Mouse (Mus musculus): Measurements from ENCODE around the gene Med14.

Gene Med14

DNA sequence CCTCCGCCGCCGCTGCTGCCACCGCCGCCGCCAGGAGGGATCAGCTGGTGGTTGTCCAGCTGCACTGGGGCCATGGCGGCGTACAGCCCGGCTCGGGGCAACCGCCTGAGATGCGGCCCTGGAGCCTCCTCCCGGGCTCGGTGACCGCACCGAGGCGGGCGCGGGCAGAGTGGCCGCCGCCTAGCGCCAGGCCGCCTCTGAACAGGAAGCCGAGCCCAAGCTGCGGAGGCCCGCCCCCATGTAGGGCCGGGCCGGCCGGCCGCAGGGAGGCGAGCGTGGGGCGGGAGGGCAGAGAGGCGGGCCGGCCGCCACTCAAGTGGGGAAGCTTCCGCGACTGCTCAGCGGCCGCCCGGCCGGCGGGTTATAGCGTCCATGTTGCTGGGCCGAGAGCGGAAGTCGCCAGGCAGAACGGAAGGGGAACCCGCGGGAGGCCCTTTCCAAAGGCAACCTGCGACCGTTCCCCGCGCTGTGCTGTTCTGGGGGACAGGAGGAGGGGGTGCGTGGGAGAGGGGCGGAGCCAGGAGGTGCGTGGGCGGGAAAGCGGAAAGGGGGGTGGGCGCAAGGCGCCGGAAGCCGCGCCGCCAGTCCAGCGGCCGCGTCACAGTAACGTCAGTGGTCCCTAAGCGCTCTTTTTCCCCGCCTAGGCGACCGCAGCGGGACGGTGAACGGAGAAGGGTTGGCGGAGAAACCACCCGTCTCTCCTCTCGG lies at the start of gene Med14:
TSS of gene Med14 (minus strand) at position 448 of the 708 bp plus-strand sequence.
- peak; percentile 88 to 89 for DNase-seq (ENCODE audit: low spot score in 2 of 2)

DNA sequence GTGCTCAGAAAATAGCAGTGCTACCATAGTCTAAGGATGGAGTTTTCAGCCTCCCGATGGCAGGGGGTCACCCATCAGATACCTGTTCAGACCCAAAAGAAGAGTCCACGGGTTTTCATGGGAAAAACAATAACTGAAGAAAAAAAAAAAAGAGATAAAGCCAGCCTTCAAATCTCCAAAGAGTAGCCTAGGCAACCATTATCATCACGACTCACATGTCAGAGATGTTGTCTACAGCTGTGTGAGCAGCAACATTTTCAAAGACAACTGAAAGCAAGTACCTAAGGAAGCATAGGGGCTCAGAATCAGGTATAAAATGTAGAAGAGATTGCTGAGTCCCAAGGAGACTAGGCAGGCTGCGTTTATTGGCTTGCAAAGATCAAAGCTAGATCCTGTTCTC lies 38.7 kb upstream of the Med14 start:
- DNase-seq (ENCODE audit: low spot score in 2 of 2) = no peak

DNA sequence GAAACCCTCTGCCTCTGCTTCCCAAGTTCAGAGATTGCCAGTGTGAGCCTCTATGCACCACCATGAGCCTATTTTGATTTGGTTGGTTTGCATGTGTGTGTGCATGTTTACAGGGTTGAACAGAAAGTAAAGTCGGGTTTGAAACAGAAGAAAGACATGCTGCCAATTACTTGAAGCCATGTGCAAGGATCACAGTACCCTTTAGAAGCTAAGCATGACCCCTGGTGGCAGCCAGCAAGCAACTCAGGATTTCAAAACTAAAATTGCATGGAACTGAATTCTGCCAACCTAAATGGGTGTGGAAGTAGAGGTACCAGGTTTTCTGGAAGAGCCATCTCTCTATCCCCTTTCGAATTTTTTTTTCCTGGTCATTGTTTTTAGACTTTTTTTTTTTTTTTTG lies 33.0 kb upstream of the Med14 start:
- peak; percentile 6 to 22 for DNase-seq (ENCODE audit: low spot score in 2 of 2)

DNA sequence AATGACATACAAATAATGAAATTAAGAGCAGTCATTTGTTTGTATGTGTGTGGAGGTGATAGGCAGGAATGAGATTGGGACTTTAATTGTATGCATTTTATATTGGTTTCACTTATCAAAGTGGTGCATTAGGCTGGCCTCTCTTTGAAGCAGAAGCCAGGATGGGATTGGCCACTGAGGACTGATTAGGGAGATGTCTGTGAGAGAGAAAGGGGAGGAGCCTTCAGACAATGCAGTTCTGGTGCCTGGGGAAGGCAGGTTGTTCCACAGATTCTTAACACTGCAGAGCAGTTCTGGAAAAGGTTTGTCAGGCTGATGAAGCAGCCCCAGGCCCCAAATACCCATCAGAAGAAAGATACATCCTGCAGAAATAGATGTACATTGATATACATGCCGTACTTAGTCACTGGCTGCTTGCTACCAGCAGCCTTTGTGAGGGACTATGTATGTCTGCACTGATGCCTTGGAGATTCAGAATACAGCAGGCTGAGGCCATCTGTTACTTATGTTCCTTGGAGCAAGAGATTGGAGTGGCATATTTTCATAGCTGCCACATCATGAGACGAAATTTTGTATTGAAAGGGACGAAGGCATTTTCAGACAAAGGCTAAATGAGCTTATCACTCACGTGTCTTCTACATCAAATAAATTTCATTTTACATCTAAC lies 29.9 kb upstream of the Med14 start:
- no peak for DNase-seq (ENCODE audit: low spot score in 2 of 2)

DNA sequence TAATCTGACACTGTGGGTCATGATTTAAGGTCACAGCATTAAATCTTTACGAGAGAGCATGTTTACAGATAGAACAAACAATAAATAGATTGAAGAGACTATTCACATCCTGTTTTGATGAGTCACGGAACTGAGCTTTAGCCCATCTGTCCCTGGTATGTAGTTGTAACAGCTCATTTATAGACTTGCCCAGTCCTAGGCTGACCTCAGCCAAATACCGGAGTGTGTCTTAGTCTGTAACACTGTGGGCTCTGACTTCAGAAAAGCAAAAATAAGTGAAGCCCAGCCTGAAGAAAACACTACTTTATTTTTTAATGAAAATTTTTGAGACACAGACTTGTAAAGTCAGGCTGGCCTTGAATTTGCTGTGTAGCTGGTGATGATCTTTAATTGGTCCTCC lies 11.4 kb upstream of the Med14 start:
- DNase-seq (ENCODE audit: low spot score in 2 of 2) = no peak

DNA sequence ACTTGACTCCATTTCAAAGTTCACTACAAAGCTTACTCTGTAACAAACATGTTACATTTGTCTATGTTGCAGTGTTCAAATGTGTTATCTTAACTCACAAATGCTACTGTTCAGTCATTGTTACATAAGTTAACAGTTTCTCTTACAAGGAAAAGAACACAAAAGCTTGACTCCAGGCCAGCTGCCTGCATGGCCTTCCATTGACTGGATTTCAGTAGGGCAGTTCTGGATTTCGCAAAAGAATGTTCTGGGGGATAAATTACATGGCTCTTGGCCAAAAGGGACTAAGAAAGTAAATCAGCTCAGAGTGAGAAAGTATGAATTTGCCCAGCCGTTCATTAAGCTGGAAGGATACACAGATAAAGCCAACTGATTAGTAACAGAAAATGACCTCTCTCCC lies 9.7 kb upstream of the Med14 start:
- no peak for DNase-seq (ENCODE audit: low spot score in 2 of 2)

DNA sequence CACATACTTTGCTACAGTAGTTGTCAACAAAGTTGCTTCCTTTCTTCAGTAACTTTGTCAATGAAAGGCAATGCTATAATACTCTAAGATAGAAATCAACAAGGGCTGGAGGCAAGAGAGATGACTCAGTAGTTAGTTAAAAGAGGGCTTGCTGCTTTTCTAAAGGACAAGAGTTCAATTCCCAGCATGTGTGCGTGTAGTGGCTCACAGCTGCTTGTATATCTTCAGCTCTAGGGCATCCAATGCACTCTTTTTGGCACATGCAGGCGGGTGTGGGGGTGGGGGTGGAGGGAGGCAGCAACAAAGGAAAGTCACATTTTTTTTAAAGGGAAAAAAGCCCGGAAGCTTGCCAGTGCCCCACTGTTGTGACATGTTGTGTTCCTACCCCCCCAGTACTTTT lies 6.7 kb upstream of the Med14 start:
- DNase-seq (ENCODE audit: low spot score in 2 of 2) = no peak

DNA sequence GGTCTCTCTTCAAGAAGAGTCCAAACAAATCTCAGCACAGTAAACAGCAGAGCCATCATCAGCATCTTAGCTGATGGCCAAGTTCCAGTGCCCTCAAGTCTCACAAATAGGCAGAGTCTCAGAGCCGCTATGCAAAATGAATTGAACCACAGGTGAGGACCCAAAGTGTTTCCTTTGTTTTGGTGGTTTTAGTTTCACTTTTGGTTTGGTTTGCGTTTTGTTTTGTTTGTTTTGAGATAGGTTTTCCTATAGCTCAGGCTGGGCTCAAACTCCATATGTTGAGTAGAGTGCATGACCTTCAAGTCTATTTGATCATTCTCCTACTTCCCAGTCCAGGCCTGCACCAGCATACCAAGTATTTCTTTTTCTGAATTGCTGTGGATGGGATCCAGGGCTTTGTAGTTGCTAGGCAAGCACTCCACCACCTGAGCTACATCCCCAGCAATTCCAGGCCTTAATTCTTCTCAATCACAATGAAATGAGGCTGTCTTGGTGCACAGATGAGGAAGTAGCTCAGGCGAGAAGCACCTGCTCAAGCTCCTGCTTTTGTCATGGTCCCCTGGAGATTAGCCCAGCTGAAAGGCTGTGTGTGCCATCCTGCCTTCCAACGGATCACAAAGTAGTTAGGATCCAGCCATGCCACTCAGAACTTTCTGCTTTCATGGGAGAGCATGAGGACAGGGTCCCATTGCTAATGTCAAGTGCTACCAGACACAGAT lies 5.1 kb upstream of the Med14 start:
- DNase-seq (ENCODE audit: low spot score in 2 of 2) = peak; percentile 16 to 24

DNA sequence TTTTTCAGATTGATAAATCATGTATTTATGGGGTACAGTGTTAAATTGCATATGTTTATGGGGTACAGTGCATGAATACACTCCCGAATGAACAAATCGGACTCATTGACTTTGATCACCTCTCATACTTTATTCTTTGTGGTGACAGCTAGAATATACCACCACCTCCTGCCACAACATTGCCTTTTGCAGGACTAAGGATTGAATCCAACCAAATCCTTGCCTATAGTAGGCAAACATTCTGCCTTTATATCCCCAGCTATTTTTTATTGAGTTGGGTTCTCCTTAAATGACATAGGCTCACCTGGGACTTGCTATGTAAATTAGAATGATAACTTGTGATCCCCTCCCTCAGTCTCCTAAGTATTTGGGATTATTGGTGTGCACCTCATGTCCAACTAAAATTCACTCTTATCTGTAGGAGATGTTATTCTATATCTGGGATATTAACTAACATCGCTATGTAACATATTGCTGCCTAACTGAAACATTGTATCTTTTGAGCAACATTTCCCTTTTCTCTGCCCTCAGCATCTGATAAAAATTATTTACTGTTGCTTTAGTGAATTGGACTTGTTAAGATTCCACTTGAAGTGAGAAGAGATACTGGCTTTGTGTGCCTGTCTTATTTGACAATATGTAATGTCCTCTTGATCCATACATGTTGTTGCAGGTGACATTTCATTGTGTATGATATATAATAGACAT lies 1.4 kb upstream of the Med14 start:
- no peak for DNase-seq (ENCODE audit: low spot score in 2 of 2)

DNA sequence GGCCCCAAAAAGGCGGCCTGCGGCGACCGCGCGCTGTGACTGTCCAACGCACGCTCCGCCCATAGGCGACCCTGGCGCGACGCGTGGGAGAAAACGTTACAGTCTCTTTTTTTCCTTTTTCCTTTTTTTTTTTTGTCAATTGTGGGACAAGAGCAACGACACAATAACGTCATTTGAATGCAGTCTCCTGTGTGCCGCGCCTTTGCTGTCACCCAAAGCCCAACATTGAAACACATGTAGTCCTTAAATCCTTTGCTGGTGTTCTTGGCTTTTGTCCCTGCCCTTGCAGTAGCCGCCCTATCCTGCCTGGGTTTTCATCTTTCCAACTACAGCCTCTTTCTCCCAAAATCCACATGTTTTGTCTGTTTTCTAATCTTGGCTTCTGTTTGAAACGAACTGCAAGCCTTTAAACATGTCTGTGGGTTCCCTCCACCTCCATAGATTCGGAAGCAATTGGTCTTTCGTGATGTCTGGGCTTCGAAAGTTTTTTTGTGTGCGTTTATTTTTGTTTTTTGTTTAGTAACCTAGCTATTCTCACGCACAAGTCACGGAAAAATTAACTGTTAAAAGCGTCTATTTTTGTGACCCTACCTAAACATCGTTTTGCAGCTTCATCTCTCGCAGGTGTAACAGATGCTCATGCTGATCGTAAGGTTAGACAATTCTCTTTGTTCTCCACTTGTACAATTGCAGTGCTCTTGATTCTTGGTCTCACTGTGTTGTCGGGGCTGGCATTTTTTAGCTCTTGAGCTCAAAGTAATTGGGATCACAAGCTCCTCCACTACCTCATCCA lies 657 bp upstream of the Med14 start:
- no peak for DNase-seq (ENCODE audit: low spot score in 2 of 2)

DNA sequence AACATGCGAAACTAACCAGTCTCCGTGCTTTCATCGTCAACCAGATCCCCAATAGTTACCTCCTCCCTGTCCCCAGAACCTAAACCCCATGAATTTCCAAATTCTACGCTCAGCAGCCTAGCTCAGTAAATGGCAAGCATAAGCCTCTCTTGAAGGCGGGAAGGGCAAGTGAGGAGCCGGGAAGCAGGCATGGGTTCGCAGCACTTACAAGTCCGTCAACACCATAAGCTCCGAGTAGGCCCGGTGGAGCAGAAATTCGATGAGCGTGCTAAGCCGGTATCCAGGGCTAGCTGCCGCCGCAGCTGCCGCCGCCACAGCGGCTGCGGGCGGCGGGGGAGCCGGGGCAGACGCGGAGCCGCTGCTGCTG lies 631 bp downstream of the Med14 start:
- no peak for DNase-seq (ENCODE audit: low spot score in 2 of 2)

DNA sequence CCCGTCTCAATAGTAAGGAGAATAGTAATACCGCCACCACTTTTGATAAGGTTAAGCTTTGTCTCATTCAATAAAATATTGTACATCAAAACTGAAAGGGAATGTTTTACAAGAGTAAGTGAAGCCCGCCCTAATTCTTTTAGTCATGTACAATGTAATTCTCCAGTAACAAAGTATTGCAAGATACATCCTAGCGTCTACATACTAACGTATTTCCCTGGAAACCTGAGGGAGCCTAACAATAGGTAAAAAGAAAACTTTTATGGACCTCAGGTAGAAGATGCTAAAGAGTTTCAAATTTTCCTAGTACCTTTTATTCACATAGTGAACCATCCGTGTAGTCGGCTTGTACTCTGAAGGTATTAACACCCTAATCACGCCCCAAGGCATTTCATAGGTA lies 1.4 kb downstream of the Med14 start:
- no peak for DNase-seq (ENCODE audit: low spot score in 2 of 2)

DNA sequence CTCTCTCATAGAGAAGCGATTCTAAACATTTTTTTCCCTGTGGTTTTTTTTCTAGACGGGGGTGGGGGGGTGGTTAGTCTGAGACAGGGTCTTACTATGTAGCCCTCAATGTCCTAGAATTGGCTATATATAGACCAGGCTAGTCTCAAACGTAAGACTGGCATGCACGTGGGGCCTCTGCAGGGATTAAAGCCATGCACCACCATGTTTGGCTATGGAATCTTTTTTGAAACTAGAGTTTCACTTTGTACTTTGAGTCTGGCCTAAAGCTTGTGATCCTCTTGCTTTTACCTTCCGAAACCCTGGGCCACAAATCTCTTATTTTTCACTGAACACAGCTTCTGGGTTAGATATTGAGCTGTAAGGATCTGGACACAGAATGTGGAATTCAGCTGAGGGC lies 2.2 kb downstream of the Med14 start:
- no peak for DNase-seq (ENCODE audit: low spot score in 2 of 2)

DNA sequence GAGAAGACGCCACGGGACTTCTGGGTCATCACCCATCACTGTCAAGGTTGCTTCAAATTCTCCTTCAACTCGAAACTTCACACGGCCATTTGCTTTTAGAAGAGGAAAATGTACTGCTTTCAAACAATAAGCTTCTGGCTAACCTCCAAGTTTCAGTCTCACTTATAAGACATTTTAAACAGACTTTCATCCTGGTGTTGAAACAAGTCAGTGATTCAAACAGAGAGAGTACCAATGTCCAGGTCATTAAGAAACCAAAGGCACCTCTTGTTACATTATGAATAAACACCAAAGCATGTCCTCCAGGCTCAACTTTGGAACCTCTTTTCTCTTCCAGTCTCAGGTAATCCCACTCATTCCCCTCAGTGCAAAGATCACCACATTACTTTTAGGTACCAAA lies 14.0 kb downstream of the Med14 start:
- no peak for DNase-seq (ENCODE audit: low spot score in 2 of 2)

DNA sequence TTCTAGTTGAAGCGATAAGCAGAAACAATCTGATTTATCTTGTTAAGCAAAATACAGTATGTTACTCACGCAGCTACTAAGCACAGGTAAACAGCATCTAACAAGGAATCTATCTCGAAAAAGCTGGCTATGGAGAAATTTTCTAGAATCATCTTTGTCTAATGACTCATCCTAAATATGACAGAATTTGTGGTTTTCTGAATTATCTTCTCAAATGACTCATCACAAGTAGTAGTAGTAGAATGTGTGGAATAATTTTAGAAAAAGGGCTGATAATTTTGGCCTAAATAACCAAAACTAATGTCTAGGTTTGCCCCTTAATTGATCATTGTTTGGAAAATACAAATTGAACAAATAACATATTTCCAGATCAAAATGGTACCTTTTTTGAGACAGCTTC lies 15.1 kb downstream of the Med14 start:
- no peak for DNase-seq (ENCODE audit: low spot score in 2 of 2)

DNA sequence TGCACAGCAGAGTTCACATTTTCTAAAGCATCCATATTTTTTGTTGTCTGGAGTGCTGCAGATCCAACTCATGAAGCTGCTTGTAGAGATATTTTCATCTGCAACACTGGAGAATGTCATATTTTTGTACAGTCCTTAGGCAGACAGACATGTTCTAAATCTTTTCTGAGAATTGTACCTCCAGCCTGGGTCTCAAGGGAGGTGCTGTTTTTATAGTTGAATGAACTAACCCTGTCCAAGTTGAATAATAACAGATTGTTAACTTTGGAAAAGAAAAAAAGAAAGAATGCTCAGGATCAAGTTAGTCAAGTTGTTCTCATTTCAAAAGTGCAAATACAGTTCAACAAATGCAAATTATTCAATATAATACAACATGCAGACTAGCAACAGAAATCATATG lies 21.5 kb downstream of the Med14 start:
- DNase-seq (ENCODE audit: low spot score in 2 of 2) = no peak

DNA sequence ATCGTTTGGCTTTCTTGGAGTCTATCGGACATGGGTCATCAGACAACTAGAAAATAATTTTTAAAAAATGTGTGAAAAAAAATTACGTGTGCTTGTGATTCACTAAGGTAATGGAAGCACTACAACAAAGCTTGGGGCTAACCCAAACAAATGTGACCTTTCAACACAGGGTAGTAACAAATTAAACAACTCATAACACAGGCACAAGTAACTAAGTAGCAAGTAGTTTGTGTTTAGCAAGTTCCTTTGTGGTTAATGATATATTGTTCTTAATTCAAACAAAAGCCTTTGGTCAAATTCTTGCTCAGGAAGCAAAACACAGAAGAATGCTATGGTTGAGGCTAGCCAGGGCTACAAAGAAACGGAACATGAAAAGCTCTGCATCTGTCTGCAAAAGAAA lies 45.8 kb downstream of the Med14 start:
- no peak for DNase-seq (ENCODE audit: low spot score in 2 of 2)

DNA sequence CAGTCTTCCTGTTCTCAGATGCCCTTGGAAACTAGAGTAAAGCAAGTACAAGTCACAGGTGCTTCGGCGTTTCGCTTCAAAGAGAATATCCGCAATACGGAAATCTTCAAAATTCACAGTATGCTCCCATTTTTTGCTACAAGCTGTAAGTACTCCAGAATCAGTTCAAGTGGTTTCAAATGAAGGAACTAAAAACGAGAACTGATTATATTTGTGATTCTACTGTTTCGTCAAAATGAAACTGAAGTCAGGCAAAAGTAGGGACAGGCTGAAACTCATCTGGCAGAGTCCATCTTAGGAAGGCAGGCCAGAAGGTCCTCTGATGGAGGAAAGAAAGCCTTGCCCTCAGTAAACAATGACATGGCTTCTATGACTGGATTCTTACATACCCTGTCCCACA lies 48.1 kb downstream of the Med14 start:
- DNase-seq (ENCODE audit: low spot score in 2 of 2) = no peak

DNA sequence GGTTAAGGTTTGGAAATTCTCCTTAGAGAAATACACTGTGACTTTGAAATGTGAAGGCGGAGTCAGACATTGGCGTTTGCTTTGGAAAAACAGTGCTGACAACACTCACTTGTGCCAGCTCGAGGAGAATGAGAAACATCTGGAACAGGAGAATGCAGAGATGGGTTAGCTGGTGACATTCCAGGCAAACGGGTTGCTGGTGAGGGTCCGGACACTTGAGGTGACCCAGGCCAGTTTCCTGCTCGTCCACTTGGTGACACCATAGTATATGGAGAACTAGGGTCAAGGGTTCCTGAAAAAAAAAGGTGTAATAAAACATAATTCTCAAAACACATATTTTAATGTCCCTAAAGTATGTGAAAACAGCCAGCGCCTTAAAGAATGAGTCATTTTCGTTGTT lies 75.0 kb downstream of the Med14 start:
- no peak for DNase-seq (ENCODE audit: low spot score in 2 of 2)

DNA sequence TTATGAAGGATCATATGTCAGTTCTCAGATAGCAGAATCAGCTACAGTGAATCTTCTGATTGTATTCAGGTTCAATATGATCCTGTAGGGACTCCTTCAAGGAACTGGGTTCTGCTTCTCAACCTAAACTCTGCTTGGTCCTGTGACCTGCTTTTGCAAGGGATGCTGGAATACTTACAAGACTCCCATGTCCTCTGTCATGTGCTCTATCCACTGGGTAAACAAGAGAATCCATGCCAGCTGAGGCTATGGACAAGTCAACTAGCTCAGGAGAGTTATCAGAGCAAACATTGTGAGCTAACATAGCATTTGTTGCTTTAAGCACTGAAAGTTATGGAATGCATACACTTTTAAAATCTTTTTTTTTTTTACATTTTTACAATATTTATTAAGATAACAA lies 75.8 kb downstream of the Med14 start:
- DNase-seq (ENCODE audit: low spot score in 2 of 2) = no peak

DNA sequence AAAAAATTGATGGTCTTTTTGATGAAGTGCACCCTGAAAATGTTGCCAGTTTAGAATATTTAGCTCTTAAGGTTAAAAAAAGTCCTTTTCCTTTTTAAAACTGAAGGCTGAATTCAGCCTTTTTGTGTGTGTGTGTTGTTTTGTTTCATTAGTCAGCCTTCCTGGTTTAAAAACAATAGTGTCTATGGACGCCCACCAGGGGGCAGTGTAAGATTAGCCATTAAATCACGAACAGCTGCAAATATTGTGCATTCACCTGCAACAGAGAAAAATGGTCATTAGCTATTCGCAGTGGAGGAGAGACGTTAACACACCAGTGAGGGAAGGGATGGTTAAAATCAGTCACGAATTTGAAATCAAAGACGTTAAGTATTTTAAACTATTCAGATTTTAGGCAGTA lies 84.5 kb downstream of the Med14 start:
- peak; percentile 27 to 56 for DNase-seq (ENCODE audit: low spot score in 2 of 2)

All from spleen, postnatal 36 days (tissue).